Mouse (Mus musculus) olfactory bulb, adult 2 months (tissue): ENCODE results near the gene Zmynd10. TPM values are rescaled to one million over a fixed set of nuclear protein-coding genes. Genes with fewer than 3 reads are reported as not detected.

Experiments
- H3K27ac ChIP-seq: fragments of 200-500 bp; 2 replicates; pipeline ENCODE4 v1.5.1; 2012; ENCODE audit warnings: low read depth, low read length; ENCODE audit not compliant: insufficient read depth
- H3K4me1 ChIP-seq: fragments of 200-500 bp; 2 replicates; pipeline ENCODE4 v1.6.1; 2012; ENCODE audit warnings: low read length; ENCODE audit not compliant: control insufficient read depth, insufficient read depth
- H3K4me3 ChIP-seq: fragments of 200-500 bp; 2 replicates; pipeline ENCODE4 v1.5.1; 2012; ENCODE audit warnings: mild to moderate bottlenecking, low read depth, low read length, moderate library complexity; ENCODE audit not compliant: insufficient read depth
- CTCF ChIP-seq: fragments of 200-500 bp; IDR thresholded peaks from 2 replicates; pipeline ENCODE4 v1.5.1; 2012; ENCODE audit warnings: low read depth, mild to moderate bottlenecking, low read length, moderate library complexity; ENCODE audit not compliant: insufficient read depth
- POLR2A ChIP-seq: fragments of 200-500 bp; IDR thresholded peaks from 2 replicates; pipeline ENCODE4 v1.6.1; 2012; ENCODE audit warnings: mild to moderate bottlenecking, low read depth, low read length, moderate library complexity; ENCODE audit not compliant: insufficient read depth
- WGBS: fragments of 180-500 bp; shearing (Covaris S2); methylation state at CpG from one replicate; pipeline ENCODE4 v1.1.7; 2018; 5-methylcytosine and 5-hydroxymethylcytosine counted together
- polyA plus RNA-seq: library from polyadenylated mRNA; stranded (reverse); fragments of >200 nt; gene quantifications from 2 replicates; pipeline ENCODE4 v1.2.4, GENCODE M21; 2012; ENCODE audit warnings: low replicate concordance; ENCODE audit not compliant: missing spikeins, insufficient read depth, insufficient read length

The Zmynd10 gene
- polyA plus RNA-seq, 1 experiment = not detected

GRCm38 (mm10) chr9:107566041-107566709 is 19.1 kb downstream of the Zmynd10 start:
- TF ChIP-seq POLR2A = no peak
- TF ChIP-seq CTCF = no peak; the same call in 1 of the 2 replicates
- H3K27ac ChIP-seq = no peak overlapping the region
- peaks cover 32% of the 10 kb centered on the region for H3K4me1 ChIP-seq
- 58% methylated on average over 15 of the region's 15 CpGs for WGBS
- H3K4me3 ChIP-seq = no peak overlapping the region

GRCm38 (mm10) chr9:107566855-107567254 is 19.8 kb downstream of the Zmynd10 start:
- no peak for TF ChIP-seq POLR2A
- no peak for TF ChIP-seq CTCF
- 74% methylated on average over 3 of the region's 3 CpGs for WGBS
- Histone ChIP-seq H3K27ac (no peak overlapping the region), H3K4me3 (no peak overlapping the region), H3K4me1 (peaks cover 37% of the 10 kb centered on the region)

- Histone ChIP-seq H3K27ac (peak within 1 kb of the TSS; percentile 89), H3K4me1 (peaks cover 37% of the 10 kb centered on the region), H3K4me3 (peak within 1 kb of the TSS; percentile 84)
- 28% methylated on average over 18 of the region's 18 CpGs for WGBS
- TF ChIP-seq POLR2A (no peak), CTCF (no peak)
These were observed 20.7 kb downstream of the Zmynd10 start, which contains the start of gene Hyal2 for GRCm38 (mm10) chr9:107567702-107568319. Hyal2 (plus strand) TSS chr9:107567945.

GRCm38 (mm10) chr9:107568331-107569261 is 21.5 kb downstream of the Zmynd10 start:
- WGBS = under 1% methylated on average over 41 of the region's 41 CpGs
- peak overlapping the region; percentile 89 for H3K27ac ChIP-seq
- H3K4me3 ChIP-seq = peak overlapping the region; percentile 84
- H3K4me1 ChIP-seq = peaks cover 37% of the 10 kb centered on the region
- 0 out of 2 replicates have a peak, but pooled peaks have one; percentile 30 for TF ChIP-seq POLR2A
- TF ChIP-seq CTCF = no peak

- TF ChIP-seq POLR2A = no peak
- no peak for TF ChIP-seq CTCF
- H3K27ac ChIP-seq = peak overlapping the region; percentile 59; the same call in 1 of the 2 replicates
- H3K4me1 ChIP-seq = peaks cover 33% of the 10 kb centered on the region
- peak overlapping the region; percentile 84 for H3K4me3 ChIP-seq
- WGBS = under 1% methylated on average over 23 of the region's 23 CpGs
These were observed 22.2 kb downstream of the Zmynd10 start for GRCm38 (mm10) chr9:107569270-107569669.

GRCm38 (mm10) chr9:107570016-107570415 is 22.9 kb downstream of the Zmynd10 start:
- H3K27ac ChIP-seq = no peak overlapping the region
- TF ChIP-seq POLR2A = no peak
- TF ChIP-seq CTCF = no peak

GRCm38 (mm10) chr9:107570845-107571244 is 23.7 kb downstream of the Zmynd10 start:
- H3K27ac ChIP-seq = no peak overlapping the region
- peaks cover 31% of the 10 kb centered on the region for H3K4me1 ChIP-seq
- TF ChIP-seq POLR2A = no peak
- TF ChIP-seq CTCF = no peak
- 92% methylated on average over 21 of the region's 21 CpGs for WGBS
- no peak overlapping the region for H3K4me3 ChIP-seq

More at GRCm38 (mm10) chr9:107570016-107570415, 22.9 kb downstream of the Zmynd10 start:
- H3K4me3 ChIP-seq = peak overlapping the region; percentile 30
- H3K4me1 ChIP-seq = peaks cover 31% of the 10 kb centered on the region
- 46% methylated on average over 13 of the region's 13 CpGs for WGBS

- TF ChIP-seq CTCF (no peak), POLR2A (no peak)
- H3K4me3 ChIP-seq = no peak overlapping the region
- H3K27ac ChIP-seq = no peak overlapping the region
- 94% methylated on average over 22 of the region's 22 CpGs for WGBS
- H3K4me1 ChIP-seq = peaks cover 31% of the 10 kb centered on the region
These were observed 24.6 kb downstream of the Zmynd10 start for GRCm38 (mm10) chr9:107571534-107572326.
